Mouse (Mus musculus) testis, postnatal 14 days (tissue): ENCODE results near the gene Mepce.
"Not testable (repeated sequence)": the region's sequence is repeated elsewhere in the genome, so short reads cannot be mapped to it uniquely, and the experiment has no call there.

ENCODE experiments used
- DNase-seq: peaks from one replicate; pipeline ENCODE4 v3.0.0; 2021; ENCODE audit warnings: low spot score

Gene Mepce

DNA sequence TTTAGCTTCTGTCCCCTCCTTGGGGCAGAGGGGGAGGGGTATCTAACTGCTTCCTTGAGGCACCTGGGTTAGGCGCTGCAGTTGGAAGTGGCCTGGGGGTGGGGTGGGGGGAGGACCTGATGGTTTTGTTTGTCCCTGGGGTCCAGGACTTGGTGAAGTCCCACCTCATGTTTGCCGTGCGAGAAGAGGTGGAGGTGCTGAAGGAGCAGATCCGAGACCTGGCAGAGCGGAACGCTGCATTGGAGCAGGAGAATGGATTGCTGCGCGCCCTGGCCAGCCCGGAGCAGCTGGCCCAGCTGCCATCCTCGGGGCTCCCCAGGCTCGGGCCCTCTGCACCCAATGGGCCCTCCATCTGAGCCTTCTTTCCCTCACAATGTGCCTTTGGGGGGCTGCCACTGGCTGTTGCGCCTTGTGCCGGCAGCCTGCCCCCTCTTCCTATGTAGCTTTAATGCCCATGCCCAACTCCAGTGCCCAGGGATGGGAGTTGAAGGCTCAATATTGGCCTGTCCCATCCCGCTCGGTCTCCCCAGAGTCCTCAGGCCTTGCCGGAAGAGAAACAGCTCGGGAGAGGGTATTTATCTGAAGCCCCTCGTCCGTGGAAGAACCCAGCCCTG is 28.4 kb downstream of the Mepce start:
- no peak for DNase-seq

DNA sequence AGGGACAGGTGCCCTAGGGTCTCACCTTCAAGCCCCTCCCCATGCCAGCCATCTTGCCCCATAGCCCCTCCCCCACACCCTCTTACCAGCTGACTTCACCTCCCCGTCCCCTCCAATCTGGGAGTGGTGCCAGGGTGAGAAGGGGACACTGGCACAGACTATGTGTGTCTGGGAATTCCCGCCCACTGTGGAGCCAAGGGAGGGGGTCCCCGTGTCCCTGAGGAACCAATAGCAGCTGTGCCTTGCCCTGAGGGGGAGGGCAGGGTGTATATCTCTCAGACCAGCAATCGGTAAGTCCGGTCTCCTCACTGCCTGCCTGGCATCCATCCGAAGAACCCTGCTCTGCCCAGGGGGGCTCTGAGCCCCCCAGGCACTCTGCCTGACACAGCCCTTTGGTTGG is 29.6 kb downstream of the Mepce start:
- peak; percentile 57 for DNase-seq

DNA sequence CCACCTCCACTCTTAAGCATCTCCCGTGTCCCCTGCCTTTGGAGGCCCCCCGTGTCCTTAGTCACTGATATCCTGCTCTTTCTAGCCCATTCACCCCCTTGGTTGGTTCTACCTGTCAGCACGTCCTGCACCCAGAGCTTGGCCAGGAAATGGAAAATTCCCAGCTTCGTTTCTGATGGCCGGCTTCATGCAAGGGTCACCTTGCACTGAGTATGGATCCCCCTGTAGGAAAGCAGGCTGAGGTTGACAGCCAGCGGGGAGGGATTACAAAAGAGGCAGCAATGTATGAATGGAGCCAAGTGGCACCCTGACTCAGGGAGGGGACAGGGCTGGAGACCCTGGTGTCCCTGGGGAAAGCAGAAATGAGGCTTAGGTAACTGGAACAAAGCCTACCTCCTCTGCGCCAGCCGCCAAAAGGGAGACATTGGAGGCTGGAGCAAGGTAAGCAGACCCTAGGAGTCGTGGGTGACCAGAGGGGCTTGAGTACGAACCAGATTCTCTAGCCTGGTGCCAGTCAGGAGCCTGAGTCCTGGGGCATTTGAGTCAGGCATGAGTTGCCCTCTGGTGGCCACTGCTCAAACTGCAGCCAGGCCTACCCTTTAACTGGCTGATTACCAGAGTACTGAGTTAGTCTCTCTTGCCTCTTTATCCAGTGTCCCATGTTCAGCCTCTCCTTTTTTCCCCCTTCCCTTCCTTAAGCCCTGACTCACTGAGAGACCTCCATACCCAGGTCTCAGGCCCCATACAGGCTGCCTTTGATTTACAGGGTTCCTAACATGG is 30.4 kb downstream of the Mepce start:
- DNase-seq: peak; percentile 64

DNA sequence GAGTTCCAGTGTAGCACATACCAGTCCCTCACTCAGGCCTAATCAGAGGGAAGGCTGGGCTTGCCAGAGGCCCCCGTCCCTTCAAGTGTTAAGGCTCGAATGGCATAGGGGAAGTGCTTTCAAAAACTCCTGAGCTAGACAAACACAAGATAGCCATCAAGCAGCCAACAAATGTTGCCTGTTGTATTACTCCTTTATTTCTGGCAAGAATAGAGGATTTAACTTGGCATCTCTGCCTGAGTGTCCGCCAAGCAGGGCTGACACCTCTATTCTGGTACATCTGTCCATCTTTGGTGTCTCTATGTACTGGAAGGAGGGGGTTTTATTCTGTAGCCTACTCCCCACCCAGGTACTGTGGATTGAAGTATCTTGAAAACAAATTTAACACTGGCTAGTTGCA is 31.3 kb downstream of the Mepce start:
- DNase-seq: no peak

DNA sequence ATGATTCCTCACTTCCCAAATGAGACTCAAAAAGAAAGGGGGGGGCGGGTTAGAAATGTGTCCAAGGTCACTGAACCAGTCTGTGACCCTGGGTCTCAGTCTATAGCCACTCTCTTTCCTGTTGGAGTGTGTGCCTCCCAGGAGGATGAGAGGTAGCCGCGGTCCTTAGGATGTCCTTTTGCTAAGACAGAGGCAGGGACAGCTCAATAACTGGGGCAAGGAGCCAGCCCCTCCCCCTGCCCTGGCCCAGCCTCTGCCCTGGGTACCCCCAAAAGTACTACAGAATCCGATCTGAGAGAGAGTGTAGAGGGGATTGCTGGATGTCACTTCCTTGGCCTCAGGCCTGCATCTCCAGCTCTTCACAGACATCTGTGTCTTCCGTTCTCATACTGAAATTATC is 32.0 kb downstream of the Mepce start:
- DNase-seq: no peak

DNA sequence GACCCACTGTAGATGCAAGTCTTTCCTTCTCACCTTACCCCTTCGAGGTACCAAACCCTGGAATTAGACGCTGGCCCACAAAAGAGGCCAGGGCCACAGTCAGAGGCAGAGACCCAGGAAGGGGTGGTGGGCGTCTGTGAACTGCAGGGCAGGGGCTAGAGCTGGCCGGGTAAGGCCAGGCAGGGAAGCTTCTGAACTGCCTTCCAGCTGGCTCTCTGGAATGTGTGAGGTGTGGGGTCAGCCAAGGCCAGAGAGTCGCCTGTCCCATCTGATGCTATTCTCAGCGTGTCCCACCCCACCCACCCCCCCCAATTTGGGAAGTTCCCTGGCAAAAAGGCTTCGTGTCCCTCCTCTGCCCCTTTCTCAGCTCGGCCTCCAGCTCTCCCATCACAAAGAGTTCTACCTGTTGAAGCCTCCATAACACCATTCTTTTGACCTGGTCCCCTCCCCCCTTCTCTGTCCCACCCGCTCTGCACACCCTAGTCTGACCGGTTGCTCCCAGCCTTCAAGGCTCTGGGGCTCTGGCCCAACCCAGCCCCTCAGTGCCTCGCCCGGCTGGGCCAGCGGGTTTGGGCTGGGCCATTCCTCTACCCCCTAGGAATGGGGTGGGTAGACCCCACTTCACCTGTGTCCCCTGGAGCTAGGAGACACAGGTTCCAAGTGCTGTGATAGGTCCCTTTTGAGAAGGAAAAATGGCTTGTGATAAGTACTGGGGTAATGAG is 34.2 kb downstream of the Mepce start:
- DNase-seq: no peak

DNA sequence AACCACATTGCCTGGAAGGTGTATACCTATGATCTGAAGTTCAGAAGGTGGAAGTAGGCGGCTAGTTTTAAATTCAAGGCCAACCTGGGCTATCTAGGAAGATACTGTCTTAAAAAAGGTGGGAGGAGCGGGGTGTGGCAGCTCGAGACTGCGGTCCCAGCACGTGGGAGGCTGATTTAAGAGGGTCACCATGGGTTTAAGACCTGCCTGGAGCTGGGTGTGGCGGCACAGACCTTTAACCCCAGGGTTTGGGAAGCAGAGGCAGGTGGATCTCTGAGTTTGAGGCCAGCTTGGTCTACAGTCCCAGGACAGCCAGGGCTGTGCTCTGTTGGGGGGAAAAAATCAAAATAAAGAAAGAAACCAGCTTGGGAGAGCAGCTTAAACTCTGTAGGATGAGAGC is 35.5 kb downstream of the Mepce start:
- no peak for DNase-seq

DNA sequence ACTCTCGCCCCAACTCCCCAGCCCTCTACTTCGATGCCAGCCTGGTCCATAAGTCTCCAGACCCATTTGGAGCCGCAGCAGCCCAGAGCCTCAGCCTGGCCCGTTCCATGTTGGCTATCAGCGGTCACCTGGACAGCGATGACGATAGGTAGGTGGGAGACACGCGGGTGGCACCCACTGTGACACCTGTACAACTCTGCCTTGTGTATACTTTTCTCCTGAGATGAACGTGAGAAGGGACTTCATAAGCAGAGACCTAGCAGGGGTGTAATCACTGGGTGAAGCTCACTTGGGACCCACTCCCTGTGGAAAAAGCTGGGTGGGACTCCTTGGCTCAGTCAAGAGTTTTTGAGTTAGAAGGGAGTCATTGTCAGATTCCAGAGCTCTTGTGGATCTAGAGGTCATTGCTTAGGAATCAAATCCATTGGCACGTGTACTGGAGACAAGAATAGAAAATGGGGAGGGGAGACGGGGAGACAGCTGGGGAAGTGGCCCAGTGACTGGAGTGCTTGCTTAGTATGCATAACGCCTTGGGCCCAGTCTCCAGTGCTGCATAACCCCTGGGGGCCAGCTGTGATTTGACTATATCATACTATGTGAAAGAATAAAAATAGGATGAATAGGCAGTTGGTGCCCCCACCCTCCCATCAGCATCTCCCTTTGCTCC is 36.1 kb downstream of the Mepce start:
- no peak for DNase-seq

DNA sequence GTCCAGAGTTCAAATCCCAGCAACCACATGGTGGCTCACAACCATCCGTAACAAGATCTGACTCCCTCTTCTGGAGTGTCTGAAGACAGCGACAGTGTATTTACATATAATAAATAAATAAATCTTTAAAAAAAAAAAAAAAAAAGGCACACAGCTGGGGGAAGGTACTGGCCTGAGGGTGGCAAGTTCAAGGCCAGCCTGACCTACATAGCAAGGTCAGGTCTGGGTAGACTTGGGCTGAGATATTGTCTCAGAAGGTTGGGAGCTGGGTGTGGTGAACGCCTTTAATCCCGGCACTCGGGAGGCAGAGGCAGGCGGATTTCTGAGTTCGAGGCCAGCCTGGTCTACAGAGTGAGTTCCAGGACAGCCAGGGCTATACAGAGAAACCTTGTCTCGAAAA is 37.2 kb downstream of the Mepce start:
- not testable (repeated sequence) for DNase-seq

DNA sequence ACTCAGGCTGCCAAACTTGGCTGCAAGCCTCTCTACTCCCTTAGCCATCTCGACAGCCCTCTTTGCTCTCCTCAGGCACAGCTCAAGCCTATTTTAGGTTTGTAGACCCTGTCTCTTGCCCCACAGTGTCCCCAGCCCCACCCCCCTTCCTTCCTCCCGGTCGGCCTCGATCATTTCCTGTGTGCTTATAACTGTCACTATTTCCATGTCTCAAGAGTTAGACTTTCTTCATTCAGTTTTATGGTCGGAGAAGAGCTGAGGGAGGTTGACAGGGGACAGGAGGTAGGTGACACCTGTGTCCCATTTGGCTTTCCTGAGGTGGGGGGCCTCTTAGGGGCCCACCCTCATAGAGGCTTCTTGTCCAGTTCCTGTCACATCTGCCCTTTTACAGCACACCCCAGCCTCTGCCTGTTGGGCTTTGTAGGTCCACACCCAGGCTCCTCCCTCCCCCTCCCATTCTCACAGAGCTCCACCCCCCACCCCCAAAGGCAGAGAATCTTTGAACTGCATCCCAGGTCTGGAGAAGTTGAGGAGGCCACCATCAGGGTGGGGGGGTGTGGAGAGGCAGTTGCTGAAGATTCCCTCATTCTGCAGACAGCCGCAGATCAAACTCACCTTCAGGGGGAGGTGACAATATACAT is 38.1 kb downstream of the Mepce start:
- DNase-seq: no peak

DNA sequence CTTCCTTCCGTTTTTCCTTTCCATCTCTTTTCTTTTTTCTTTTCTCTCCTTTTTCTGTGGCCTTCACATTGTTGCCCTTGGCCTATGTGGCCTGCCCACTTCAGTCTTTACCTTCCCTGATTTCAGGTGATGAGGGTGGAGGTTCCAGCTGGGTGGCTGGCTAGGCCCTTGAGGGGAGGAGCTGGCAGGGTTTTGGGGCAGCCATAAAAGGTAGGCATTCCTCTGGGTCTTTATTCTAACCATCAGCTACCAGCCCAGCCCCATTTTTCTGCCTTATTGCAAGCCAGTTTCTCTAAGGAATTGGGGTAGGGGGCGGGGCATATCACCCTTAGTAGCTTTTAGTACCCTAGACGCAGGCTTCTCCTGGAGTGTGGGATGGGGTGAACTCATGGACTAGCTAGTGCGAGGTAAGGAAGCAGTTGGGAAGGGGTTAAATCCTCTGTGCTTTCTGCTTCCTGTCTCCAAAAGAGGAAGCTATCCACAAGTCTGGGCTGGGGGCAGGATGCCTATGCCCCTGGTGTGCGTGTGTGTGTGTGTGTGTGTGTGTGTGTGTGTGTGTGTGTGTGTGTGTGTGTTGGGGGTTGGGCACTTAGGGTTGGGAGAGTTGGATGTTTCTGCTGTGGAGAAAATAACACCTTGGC is 39.2 kb downstream of the Mepce start:
- no peak for DNase-seq

DNA sequence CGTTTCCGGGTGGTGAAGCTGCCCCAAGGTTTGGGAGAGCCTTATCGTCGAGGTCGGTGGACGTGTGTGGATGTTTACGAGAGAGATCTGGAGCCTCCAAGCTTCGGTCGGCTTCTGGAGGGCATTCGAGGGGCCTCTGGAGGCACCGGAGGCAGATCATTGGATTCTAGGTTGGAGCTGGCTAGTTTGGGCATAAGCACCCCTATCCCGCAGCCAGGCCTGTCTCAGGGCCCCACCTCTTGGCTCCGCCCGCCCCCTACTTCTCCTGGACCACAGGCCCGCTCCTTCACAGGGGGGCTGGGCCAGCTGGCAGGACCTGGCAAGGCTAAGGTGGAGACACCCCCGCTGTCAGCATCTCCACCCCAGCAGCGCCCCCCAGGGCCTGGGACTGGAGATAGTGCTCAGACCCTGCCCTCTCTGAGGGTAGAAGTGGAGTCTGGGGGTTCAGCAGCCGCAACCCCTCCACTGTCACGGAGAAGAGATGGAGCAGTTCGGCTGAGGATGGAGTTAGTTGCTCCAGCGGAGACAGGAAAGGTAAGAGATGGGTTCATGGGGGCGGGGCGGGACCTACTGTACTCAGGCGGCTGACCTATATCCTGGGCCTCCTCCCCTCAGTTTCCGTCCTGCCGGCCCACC is 40.0 kb downstream of the Mepce start:
- DNase-seq: no peak

DNA sequence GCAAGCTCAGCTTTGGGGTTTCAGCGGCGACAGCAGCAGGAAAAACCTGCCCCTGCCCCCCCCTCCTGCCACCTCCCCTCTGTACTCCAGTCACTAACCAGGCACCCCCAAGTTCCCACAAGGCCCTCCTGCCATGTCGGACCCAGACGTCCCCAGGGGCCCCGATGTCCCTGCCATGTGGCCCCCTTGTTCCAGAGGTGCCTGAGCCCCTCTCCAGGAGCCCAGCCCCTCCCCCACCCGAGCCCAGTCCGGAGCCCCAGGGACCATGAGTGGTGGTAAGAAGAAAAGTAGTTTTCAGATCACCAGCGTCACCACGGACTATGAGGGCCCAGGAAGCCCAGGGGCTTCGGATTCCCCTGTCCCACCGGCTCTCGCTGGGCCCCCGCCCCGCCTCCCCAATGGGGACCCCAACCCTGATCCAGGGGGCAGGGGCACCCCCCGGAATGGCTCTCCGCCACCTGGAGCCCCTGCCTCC is 40.6 kb downstream of the Mepce start:
- DNase-seq: no peak

DNA sequence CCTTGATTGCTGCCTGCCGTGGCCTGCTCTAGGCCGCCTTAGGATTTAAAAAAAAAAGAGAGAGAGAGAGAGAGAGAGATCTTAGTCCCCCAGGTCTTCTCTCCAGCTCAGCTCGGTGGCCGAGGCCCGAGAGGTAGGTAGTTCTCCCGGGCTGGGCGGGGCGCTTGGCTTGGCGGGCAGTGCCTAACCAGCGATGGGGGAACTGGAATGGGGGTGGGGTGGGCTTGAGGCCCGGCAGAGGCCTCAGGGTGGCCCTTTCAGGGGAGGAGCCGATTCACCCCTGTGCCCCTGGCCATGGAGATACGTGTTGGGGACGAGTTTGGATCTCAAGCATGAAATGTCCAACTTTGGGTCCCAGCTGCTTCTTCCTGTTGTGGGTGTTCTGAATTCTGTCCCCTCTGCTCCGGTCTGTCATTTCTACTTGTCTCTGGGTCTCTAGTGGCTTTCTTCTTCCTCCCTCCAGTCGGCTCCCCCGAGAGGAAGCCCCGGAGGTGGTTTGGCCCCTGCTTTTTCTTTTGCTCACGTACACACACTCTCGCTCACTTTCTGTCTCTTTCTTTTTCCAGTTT is 41.1 kb downstream of the Mepce start:
- peak; percentile 78 for DNase-seq

DNA sequence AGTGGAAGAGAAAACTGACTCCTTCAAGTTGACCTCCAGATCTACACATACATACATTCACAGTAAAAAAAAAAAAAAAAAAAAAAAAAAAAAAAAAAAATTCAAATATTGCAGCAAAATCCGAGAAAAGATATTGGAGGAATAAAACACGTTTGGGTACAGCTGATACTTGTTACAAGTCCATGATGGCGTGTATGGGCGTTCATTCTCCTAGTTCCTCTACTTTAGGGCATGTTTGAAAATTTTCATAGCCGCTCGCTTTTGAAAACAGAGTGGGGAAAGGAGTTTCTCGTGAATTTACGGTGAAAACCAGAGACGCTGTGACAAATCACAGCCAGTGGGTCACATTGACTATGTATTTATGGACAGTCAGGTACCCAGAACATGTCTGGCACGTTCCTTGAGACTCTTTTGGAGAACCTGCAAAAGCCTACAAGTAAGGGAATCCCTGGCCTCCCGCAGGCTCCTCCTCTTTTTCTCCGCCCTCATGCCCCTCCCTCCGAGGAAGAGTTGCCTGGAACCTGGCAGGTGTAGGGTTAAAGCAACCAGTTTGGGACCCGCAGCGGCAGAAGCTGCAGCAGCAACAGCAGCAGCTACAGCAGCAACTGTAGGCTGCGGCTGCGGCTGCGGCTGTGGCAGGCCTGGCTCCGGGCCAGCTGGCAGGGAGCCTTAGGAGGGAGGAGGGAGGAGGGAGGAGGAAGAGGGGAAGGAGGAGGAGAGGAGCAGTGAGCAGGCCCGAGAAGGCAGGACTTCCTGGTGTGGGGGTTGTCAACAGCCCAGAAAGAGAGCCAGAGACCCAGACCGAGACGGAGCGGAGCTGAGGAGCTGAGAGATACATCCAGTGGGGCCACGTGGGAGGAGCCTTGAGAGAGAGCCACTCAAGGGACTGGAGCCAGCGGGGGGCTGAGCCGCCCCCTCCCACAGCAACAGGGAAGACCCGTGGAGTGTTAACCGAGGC is 42.0 kb downstream of the Mepce start, which contains the start of gene Tsc22d4:
Tsc22d4 (plus strand) TSS at position 517 of the 958 bp plus-strand sequence.
- DNase-seq: peak; percentile 91

DNA sequence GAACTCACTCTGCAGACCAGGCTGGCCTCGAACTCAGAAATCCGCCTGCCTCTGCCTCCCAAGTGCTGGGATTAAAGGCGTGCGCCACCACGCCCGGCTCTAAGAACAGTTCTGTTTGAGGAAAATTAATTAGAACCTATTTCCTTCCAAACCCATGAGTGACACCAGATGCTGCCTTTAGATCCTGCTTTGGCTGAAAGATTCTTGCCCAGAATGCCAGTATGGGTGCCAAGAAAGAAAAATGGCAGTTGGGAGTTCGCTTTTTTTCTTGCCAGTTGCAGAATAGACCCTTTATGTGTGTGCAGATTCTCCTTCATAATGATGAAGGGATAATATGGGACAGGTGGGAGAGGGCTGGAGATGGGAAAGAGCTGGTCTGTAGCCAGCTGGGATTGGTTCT is 43.3 kb downstream of the Mepce start:
- DNase-seq: no peak

DNA sequence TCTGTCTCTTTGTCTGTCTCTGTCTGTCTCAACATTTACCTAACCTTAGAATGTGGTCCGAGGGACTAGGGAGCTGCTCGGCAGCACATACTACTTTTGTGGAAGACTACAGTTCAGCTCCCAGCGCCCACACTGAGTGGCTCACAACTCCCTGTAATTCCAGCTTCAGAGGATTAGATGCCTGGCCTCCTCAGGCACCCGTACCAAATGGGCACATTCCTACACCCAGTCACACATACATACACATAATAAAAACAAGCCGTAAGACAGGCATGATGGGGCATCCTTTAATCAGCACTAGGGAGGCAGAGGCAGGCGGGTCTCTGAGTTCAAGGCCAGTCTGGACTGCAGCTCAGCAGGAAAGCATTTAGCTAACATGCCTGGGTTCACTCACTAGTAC is 44.6 kb downstream of the Mepce start:
- no peak for DNase-seq

DNA sequence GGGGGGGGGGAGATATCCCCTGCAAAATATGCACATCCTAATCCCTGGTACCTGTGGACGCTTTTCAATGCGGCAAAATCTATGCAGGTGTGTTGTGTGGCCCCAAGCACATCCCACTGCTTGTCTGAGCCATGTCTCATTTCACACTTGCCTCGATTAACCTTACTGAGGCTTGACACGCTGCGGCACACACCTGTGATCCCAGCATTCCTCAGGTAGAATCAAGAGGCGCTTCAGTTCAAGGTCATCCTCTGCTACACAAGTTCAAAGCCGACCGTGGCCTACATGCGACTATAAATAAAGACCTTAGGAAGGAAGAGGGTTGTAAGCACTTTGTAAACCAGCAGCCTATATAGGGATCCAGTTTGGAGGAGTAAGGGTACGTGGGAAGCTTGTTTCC is 45.4 kb downstream of the Mepce start:
- no peak for DNase-seq
